Mouse (Mus musculus) right cerebral cortex, postnatal 4 days (tissue): ENCODE results near the gene Slc9a8.

Experiments
- DNase-seq: peaks from one replicate; pipeline ENCODE4 v3.0.0-alpha.2; 2022

Slc9a8 gene

GRCm38 (mm10) chr2:167453814-167454213 is 32.3 kb downstream of the Slc9a8 start:
- DNase-seq = no peak

GRCm38 (mm10) chr2:167456361-167457020 is 35.0 kb downstream of the Slc9a8 start:
- DNase-seq = no peak

GRCm38 (mm10) chr2:167457213-167457612 is 35.7 kb downstream of the Slc9a8 start:
- DNase-seq = no peak

- DNase-seq = no peak
Measured at GRCm38 (mm10) chr2:167458548-167458947, 37.0 kb downstream of the Slc9a8 start.

- DNase-seq = no peak
Measured at GRCm38 (mm10) chr2:167459071-167459865, 37.8 kb downstream of the Slc9a8 start.

GRCm38 (mm10) chr2:167462954-167463353 is 41.4 kb downstream of the Slc9a8 start:
- peak; percentile 59 for DNase-seq

- DNase-seq = no peak
Measured at GRCm38 (mm10) chr2:167463802-167464201, 42.3 kb downstream of the Slc9a8 start.

- DNase-seq = no peak
Measured at GRCm38 (mm10) chr2:167465951-167466350, 44.4 kb downstream of the Slc9a8 start.

GRCm38 (mm10) chr2:167467214-167467613 is 45.7 kb downstream of the Slc9a8 start:
- DNase-seq = no peak

GRCm38 (mm10) chr2:167468444-167468843 is 46.9 kb downstream of the Slc9a8 start:
- DNase-seq = no peak

- DNase-seq = no peak
Measured at GRCm38 (mm10) chr2:167470611-167471010, 49.1 kb downstream of the Slc9a8 start.

- DNase-seq = no peak
Measured at GRCm38 (mm10) chr2:167471585-167471984, 50.1 kb downstream of the Slc9a8 start.

- DNase-seq = no peak
Measured at GRCm38 (mm10) chr2:167474218-167474617, 52.7 kb downstream of the Slc9a8 start.

- no peak for DNase-seq
Measured at GRCm38 (mm10) chr2:167475596-167475995, 54.1 kb downstream of the Slc9a8 start.

- peak; percentile 77 for DNase-seq
Measured at GRCm38 (mm10) chr2:167476200-167476688, 54.7 kb downstream of the Slc9a8 start.

GRCm38 (mm10) chr2:167476762-167477161 is 55.2 kb downstream of the Slc9a8 start:
- no peak for DNase-seq

- no peak for DNase-seq
Measured at GRCm38 (mm10) chr2:167478128-167478527, 56.6 kb downstream of the Slc9a8 start.

GRCm38 (mm10) chr2:167479501-167479900 is 58.0 kb downstream of the Slc9a8 start:
- no peak for DNase-seq

GRCm38 (mm10) chr2:167482681-167483080 is 61.2 kb downstream of the Slc9a8 start:
- DNase-seq = no peak

- DNase-seq = no peak
Measured at GRCm38 (mm10) chr2:167483081-167483826, 61.7 kb downstream of the Slc9a8 start.

- no peak for DNase-seq
Measured at GRCm38 (mm10) chr2:167483827-167484410, 62.4 kb downstream of the Slc9a8 start.

- DNase-seq = no peak
Measured at GRCm38 (mm10) chr2:167484932-167485331, 63.4 kb downstream of the Slc9a8 start.
